Mouse (Mus musculus): ENCODE data around the gene Arrdc4. TPM values are rescaled to one million over a fixed set of nuclear protein-coding genes. Genes with fewer than 3 reads are reported as not detected.

Arrdc4 gene
- 15.6 and 19.8 TPM in 2 replicates for polyA plus RNA-seq (2012; rRNA removed)

DNA sequence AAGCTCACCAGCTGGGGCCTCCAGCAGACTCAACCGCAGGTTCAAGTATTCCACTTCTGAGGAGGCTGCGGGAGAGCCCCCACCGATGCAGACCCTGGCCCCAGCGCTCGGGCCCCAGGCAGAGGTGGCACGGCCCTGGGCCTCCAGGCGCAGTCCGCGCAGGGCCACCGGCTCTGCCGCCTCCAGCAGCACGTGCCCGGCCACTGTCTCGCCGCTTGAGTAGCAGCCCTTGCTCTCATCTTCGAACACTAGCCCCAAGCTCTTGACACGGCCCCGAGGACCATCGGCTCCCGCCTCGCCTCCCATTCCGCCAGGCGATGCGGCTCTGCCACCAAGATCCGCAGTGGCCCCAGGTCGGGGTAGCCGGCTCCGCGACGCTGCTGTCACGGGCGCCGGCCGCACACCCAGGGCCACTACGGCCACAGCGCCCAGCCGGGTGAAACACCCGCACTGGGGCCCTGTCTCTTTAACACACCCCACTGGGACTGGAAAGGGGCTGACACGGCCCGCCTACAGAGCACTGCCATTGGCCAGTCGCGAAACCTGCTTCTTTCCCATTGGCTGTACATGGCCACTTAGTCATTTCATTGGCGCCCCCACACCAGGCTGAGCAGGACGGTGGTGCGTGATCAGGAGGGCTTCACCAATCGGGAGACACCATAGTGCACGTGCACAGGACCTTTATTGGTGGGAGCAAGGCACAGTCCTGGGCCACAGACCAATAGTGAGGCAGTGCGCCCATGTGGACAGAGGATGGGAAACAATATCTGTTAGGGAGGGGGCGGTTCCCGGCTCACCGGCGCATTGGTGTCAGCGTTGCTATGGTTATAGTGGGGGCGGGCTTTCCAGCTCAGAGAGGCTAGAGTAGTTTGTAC, at the start of gene Arrdc4:
Arrdc4 (minus strand) TSS at position 481 of the 875 bp plus-strand sequence.
- TF ChIP-seq CTCF (IDR thresholded peaks at IDR 0.05; ENCODE audit: borderline replicate concordance, extremely low read depth, insufficient read depth, insufficient read length), result no peak
- peak; percentile 60 for TF ChIP-seq POLR2A (IDR thresholded peaks at IDR 0.05; ENCODE audit: borderline replicate concordance, extremely low read depth, insufficient read depth, insufficient read length, poor library complexity, severe bottlenecking)
- peak; percentile 100 for DNase-seq (ENCODE audit: low read depth)

DNA sequence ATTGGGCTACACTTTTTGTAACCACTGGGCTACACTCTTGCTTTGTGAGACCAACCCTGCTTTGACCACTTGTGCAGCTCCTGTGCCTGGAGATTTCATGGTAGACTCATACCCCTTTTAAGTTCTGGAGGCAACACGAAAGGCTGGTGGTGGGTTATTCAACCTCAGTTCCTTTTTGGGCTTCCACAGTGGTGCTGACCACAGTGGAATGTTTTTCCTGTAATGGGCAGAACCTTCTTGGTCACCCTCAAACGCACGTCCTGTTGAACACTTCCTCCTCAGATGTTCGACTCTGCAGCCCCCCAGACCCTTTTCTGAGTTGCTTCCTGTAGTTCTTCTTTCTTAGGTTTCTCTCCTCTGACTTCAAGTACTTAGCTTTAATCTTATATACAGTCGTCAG, 46.5 kb upstream of the Arrdc4 start:
- TF ChIP-seq POLR2A (IDR thresholded peaks at IDR 0.05; ENCODE audit: borderline replicate concordance, extremely low read depth, insufficient read depth, insufficient read length, poor library complexity, severe bottlenecking) (no peak), CTCF (IDR thresholded peaks at IDR 0.05; ENCODE audit: borderline replicate concordance, extremely low read depth, insufficient read depth, insufficient read length) (no peak)
- no peak for DNase-seq (ENCODE audit: low read depth)

DNA sequence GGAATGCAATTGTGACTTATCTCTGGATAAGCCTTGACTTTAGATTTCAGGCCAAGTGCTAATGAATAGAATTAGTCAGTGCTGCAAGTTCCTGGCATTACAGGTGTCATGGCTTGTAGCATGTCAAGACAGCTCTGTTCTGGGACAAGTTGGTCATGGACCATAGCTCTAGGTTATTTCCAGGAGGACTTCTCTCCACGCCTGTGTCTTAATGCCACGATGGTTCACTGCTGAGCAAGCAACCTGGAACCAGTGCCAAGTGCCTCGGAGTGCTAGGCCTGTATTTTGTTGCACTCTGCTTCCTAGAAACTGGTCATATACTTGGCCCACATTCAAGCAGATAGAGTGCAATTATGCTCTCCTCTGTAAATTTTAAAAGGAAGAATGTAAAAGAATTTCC, 39.7 kb upstream of the Arrdc4 start:
- DNase-seq (ENCODE audit: low read depth), result no peak
- TF ChIP-seq CTCF (IDR thresholded peaks at IDR 0.05; ENCODE audit: borderline replicate concordance, extremely low read depth, insufficient read depth, insufficient read length) (no peak), POLR2A (IDR thresholded peaks at IDR 0.05; ENCODE audit: borderline replicate concordance, extremely low read depth, insufficient read depth, insufficient read length, poor library complexity, severe bottlenecking) (no peak)

DNA sequence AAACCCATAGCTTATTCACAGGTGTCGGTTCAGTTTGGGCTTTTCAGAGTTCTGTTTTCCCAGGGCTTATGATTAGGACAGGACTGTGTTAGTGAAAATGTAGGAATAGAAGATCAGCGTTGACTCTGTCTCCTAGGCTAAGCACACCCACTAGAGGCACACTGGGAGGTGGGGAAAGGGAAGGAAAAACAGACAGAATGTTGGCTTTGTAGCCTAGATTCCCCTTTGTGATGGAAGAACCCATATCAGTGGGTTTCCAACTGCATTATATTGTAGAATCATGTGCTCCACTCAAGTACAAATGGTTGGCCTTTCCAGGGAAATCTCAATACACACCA, 22.7 kb upstream of the Arrdc4 start:
- no peak for TF ChIP-seq POLR2A (IDR thresholded peaks at IDR 0.05; ENCODE audit: borderline replicate concordance, extremely low read depth, insufficient read depth, insufficient read length, poor library complexity, severe bottlenecking)
- TF ChIP-seq CTCF (IDR thresholded peaks at IDR 0.05; ENCODE audit: borderline replicate concordance, extremely low read depth, insufficient read depth, insufficient read length), result no peak
- no peak for DNase-seq (ENCODE audit: low read depth)

DNA sequence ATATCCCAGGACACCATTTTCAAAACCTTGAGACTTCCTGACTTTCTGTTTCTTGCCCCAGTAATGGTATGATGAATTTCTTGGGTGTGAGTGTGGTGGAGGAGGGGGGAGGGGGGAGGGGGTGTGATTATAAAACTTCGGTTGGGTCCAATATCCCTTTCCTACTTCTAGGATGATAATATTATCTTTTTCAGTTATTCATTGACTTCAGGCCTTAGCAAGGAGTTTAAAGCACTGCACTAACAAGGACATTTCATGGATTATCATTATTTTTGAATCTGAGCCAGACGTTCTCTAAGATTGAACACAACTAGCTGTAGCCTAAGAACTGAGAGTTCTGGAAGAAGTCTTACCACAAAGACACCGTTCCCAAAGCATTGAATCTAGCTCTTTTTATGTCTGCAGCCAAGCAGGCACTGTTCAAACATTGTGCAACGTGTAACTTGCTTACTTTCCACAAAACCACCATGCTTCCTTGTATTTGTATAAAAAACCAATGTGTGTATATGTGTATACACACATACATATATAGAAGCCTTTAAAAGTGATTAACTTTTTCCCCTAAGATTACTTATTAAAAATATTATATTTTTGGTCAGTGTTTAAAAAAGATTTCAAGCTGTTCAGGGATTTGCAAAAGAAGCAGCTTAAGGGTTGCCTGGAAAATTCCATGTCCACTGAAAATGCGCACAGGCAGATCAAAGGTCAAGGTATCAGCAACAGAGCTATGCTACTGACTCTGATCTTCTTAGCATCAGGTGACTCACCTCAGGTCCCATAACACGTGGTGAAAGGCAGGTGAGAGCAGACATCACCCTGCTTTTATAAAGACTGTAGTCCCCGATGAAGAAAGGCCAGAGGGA, 22.1 kb upstream of the Arrdc4 start:
- TF ChIP-seq POLR2A (IDR thresholded peaks at IDR 0.05; ENCODE audit: borderline replicate concordance, extremely low read depth, insufficient read depth, insufficient read length, poor library complexity, severe bottlenecking) (no peak), CTCF (IDR thresholded peaks at IDR 0.05; ENCODE audit: borderline replicate concordance, extremely low read depth, insufficient read depth, insufficient read length) (no peak)

DNA sequence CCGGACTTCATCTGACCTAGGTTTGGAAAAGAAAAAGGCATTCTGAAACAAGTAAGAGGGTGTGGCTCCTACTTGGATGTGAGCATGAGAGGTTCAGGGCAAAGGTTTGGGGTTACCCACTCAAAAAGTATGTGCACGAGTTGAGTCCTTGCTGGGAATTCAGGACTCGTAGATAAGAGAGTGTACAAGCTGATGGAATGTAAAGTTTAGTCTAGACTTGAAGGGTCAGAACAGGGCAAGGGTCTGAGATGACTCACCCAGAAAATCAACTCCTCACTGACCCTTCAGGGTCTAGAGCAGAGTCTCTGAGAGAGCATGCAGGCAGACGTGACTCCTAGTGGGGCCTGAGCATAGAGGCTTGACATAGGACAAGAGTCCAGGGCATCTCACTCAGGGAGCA, 16.9 kb upstream of the Arrdc4 start:
- no peak for DNase-seq (ENCODE audit: low read depth)
- TF ChIP-seq CTCF (IDR thresholded peaks at IDR 0.05; ENCODE audit: borderline replicate concordance, extremely low read depth, insufficient read depth, insufficient read length) (no peak), POLR2A (IDR thresholded peaks at IDR 0.05; ENCODE audit: borderline replicate concordance, extremely low read depth, insufficient read depth, insufficient read length, poor library complexity, severe bottlenecking) (no peak)

More for the DNA sequence above, 22.1 kb upstream of the Arrdc4 start:
- DNase-seq (ENCODE audit: low read depth), result no peak

DNA sequence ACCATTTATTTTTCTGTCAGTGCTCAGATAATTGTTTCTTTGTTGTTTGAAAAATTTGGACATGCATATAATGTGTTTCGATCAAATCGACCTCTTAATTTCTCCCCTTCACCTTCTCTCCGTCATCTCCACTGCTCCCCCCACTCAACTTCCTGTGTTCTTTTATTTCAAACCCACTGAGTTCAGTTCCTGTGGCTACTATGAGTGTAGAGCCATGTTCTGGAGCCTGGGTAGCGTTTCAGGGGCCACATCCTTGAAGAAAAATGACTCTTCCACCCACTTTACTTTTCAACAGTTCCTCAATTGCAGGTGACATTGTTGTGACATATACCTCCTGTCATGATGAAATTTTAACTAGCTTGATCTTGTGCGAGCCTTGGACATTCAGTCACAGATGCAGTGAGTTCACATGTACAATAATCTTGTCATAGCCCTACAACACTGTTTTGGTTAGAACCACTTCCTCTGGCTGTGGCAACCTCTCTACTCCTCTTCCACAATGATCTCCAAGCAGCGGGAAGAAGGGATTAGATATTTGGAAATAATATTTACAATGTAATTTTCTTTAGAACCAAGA, 10.2 kb upstream of the Arrdc4 start:
- TF ChIP-seq CTCF (IDR thresholded peaks at IDR 0.05; ENCODE audit: borderline replicate concordance, extremely low read depth, insufficient read depth, insufficient read length), result no peak
- TF ChIP-seq POLR2A (IDR thresholded peaks at IDR 0.05; ENCODE audit: borderline replicate concordance, extremely low read depth, insufficient read depth, insufficient read length, poor library complexity, severe bottlenecking), result no peak
- no peak for DNase-seq (ENCODE audit: low read depth)

DNA sequence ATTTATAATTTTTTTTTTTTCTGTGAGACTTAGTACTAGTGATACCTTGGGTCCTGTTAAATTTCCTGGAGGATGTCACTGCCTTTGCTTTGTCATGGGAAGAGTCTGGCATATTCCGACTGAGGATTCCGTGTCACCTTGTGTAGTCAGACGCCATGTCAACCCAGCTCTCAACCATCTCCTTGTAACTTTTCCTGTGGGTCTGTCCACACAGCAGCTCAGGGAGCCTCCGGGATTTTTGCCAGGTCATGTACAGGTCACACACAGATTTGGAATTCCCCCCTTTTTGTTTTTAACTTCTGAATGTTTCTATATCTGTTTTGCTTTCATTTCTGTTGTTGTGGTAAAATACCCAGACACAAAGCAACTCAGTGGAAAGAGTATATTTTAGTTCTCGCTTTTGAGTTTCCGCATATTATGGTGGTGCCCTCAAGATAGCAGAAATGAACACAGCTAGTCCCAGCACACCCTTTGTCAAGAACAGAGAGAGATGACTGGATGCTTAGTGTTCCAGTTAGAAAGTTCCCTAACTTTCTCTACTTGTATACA, 7.7 kb upstream of the Arrdc4 start:
- no peak for DNase-seq (ENCODE audit: low read depth)
- no peak for TF ChIP-seq CTCF (IDR thresholded peaks at IDR 0.05; ENCODE audit: borderline replicate concordance, extremely low read depth, insufficient read depth, insufficient read length)
- TF ChIP-seq POLR2A (IDR thresholded peaks at IDR 0.05; ENCODE audit: borderline replicate concordance, extremely low read depth, insufficient read depth, insufficient read length, poor library complexity, severe bottlenecking), result no peak

DNA sequence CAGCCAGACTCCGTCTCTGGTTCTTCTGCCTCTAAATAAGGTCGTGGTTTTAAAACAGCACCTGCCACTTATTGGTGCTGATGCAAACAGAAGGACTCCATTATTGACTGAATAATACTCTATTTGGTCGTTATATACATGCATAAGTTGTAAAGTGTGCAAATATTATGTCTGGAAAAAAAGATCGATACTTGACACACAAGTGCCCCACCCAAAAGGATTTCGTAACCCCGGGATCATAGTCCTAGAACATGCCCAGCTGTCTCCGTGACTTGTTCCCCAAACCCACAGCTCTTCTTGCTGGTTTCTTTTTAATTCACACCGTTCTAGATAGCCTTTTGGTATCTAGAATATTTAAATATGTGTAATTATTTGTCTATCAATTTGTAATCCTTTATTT, 878 bp upstream of the Arrdc4 start:
- TF ChIP-seq POLR2A (IDR thresholded peaks at IDR 0.05; ENCODE audit: borderline replicate concordance, extremely low read depth, insufficient read depth, insufficient read length, poor library complexity, severe bottlenecking) (no peak), CTCF (IDR thresholded peaks at IDR 0.05; ENCODE audit: borderline replicate concordance, extremely low read depth, insufficient read depth, insufficient read length) (no peak)
- no peak for DNase-seq (ENCODE audit: low read depth)

DNA sequence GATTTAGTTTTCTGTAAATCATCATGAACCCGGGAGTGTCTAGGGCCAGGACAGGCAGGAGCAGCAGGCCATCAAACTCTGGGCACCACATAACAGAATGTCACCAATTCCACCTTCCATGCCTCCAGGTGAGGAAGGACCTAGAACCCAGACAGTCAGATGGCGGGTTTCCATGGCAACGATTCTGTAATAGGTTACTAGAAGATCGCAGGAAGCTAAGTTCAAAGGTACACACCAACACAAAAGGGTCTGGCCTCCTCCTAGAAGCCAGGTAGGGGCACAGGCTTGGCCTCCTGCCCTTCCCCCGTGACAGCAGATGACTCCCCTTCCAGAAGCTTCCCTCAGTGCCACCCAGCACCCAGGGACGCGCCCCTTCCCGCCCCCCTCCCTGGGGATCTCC, 680 bp downstream of the Arrdc4 start:
- DNase-seq (ENCODE audit: low read depth), result peak; percentile 68
- TF ChIP-seq POLR2A (IDR thresholded peaks at IDR 0.05; ENCODE audit: borderline replicate concordance, extremely low read depth, insufficient read depth, insufficient read length, poor library complexity, severe bottlenecking) (no peak), CTCF (IDR thresholded peaks at IDR 0.05; ENCODE audit: borderline replicate concordance, extremely low read depth, insufficient read depth, insufficient read length) (no peak)

DNA sequence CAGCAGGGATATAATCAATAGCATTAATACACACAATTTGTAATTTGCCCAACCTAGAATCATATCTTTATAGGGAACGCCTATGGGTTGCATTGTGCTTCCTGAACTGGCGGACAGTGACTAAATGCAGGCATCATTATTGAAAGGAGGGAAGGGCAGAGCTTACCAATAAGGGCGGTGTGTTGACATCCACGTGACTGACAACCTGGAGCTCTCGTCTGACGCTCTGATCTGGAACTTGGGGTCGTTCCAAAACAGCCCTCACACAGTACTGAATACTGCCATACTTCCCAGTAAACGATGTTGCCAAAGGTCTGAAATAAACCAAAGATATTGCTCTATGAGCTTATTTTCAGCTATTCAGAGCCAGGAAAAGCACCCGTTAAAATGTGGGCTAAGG, 4.4 kb downstream of the Arrdc4 start:
- peak; percentile 89 for DNase-seq (ENCODE audit: low read depth)
- TF ChIP-seq CTCF (IDR thresholded peaks at IDR 0.05; ENCODE audit: borderline replicate concordance, extremely low read depth, insufficient read depth, insufficient read length) (no peak), POLR2A (IDR thresholded peaks at IDR 0.05; ENCODE audit: borderline replicate concordance, extremely low read depth, insufficient read depth, insufficient read length, poor library complexity, severe bottlenecking) (no peak)

All from brain, embryonic 14.5 days (tissue).